Mouse (Mus musculus): ENCODE data around the gene Csad. TPM values are rescaled to one million over a fixed set of nuclear protein-coding genes. Genes with fewer than 3 reads are reported as not detected.

Gene Csad
- polyA plus RNA-seq, 1 experiment from 2014 or later, result 32.1 TPM

DNA sequence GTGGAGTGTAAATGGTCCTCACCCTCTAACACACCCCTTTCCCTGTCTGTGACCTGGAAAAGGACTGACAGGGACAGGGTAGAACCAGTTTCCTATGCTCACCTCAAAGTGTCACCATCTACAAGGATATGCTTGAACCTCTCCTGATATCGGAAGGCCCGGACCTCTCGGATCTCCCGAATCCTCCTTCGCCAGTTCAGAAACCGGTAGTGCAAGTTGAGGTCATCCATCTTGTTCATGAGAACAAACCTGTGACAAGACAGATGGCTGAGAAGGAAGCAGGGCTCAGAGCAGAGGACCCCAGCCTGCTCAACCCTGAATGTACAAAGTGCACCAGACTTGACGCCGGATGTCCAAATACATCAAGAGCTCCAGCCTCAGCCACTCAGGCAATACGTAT, 71.2 kb downstream of the Csad start:
- ATAC-seq (ENCODE audit: low FRiP score, low TSS enrichment) (no peak), DNase-seq (ENCODE audit: low spot score) (no peak)
- Histone ChIP-seq H3K9ac (ENCODE audit: low read length) (no peak overlapping the region), H3K36me3 (ENCODE audit: control insufficient read depth, insufficient read depth, low read length) (peaks cover 23% of the 10 kb centered on the region), H3K4me3 (ENCODE audit: low read depth, low read length) (no peak overlapping the region), H3K9me3 (ENCODE audit: control insufficient read depth, low read length) (no peaks in the 10 kb centered on the region), H3K4me1 (replicated peaks; ENCODE audit: control insufficient read depth, insufficient read depth) (no peaks in the 10 kb centered on the region), H3K27me3 (ENCODE audit: control insufficient read depth, insufficient read depth, low read length) (no peaks in the 10 kb centered on the region), H3K27ac (replicated peaks) (no peak overlapping the region), H3K4me2 (replicated peaks; ENCODE audit: low read depth) (no peak overlapping the region)
- no peak for TF ChIP-seq EP300 (optimal IDR thresholded peaks at IDR 0.05)
- TF ChIP-seq CTCF (IDR thresholded peaks at IDR 0.05; ENCODE audit: low read depth), result no peak
- WGBS, result 64% methylated on average over 9 of the region's 9 CpGs

Other genes starting within 250 kb of the Csad start
- 1,902 and 1,960 TPM in 2 replicates for gene Krt8, start 200.2 kb downstream of the Csad start, polyA plus RNA-seq (2015; fragmentation: Nextera tagmentation; extraction: Ambion mirVana)
- 715 and 753 TPM in 2 replicates for gene Krt18, start 176.5 kb downstream of the Csad start, polyA plus RNA-seq (2015; fragmentation: Nextera tagmentation; extraction: Ambion mirVana)
- gene Eif4b, start 131.0 kb downstream of the Csad start, polyA plus RNA-seq (2015; fragmentation: Nextera tagmentation; extraction: Ambion mirVana), result 46.5 and 48.4 TPM in 2 replicates
- gene Tns2, start 104.3 kb downstream of the Csad start, polyA plus RNA-seq (2015; fragmentation: Nextera tagmentation; extraction: Ambion mirVana), result 11.9 and 15.5 TPM in 2 replicates
- 28.5 and 29.0 TPM in 2 replicates for gene Spryd3, start 68.5 kb downstream of the Csad start, polyA plus RNA-seq (2015; fragmentation: Nextera tagmentation; extraction: Ambion mirVana)
- 30.6 and 39.5 TPM in 2 replicates for gene Igfbp6, start 60.4 kb downstream of the Csad start, polyA plus RNA-seq (2015; fragmentation: Nextera tagmentation; extraction: Ambion mirVana)
- gene Soat2, start 54.2 kb downstream of the Csad start, polyA plus RNA-seq (2015; fragmentation: Nextera tagmentation; extraction: Ambion mirVana), result 5.9 and 6.0 TPM in 2 replicates
- 19.9 and 20.2 TPM in 2 replicates for gene Zfp740, start 1.5 kb downstream of the Csad start, polyA plus RNA-seq (2015; fragmentation: Nextera tagmentation; extraction: Ambion mirVana)
- 1.2 TPM in 2 replicates for gene Itgb7, start 27.2 kb upstream of the Csad start, polyA plus RNA-seq (2015; fragmentation: Nextera tagmentation; extraction: Ambion mirVana)
- gene Rarg, start 52.8 kb upstream of the Csad start, polyA plus RNA-seq (2015; fragmentation: Nextera tagmentation; extraction: Ambion mirVana), result 27.2 and 34.6 TPM in 2 replicates
- gene Gm9918, start 65.8 kb upstream of the Csad start, polyA plus RNA-seq (2015; fragmentation: Nextera tagmentation; extraction: Ambion mirVana), result 0.10 and 0.12 TPM in 2 replicates
- 81.6 and 83.6 TPM in 2 replicates for gene Mfsd5, start 74.7 kb upstream of the Csad start, polyA plus RNA-seq (2015; fragmentation: Nextera tagmentation; extraction: Ambion mirVana)
- gene Espl1, start 91.5 kb upstream of the Csad start, polyA plus RNA-seq (2015; fragmentation: Nextera tagmentation; extraction: Ambion mirVana), result 2.2 and 4.0 TPM in 2 replicates
- 321 and 336 TPM in 2 replicates for gene Pfdn5, start 121.4 kb upstream of the Csad start, polyA plus RNA-seq (2015; fragmentation: Nextera tagmentation; extraction: Ambion mirVana)
- 39.7 and 44.8 TPM in 2 replicates for gene Myg1, start 127.0 kb upstream of the Csad start, polyA plus RNA-seq (2015; fragmentation: Nextera tagmentation; extraction: Ambion mirVana)
- gene Aaas, start 146.0 kb upstream of the Csad start, polyA plus RNA-seq (2015; fragmentation: Nextera tagmentation; extraction: Ambion mirVana), result 21.1 and 21.7 TPM in 2 replicates
- gene Sp7, start 162.5 kb upstream of the Csad start, polyA plus RNA-seq (2015; fragmentation: Nextera tagmentation; extraction: Ambion mirVana), result 0.40 and 0.41 TPM in 2 replicates
- gene Sp1, start 201.4 kb upstream of the Csad start, polyA plus RNA-seq (2015; fragmentation: Nextera tagmentation; extraction: Ambion mirVana), result 4.4 and 4.7 TPM in 2 replicates
- gene Amhr2, start 240.6 kb upstream of the Csad start, polyA plus RNA-seq (2015; fragmentation: Nextera tagmentation; extraction: Ambion mirVana), result 0.42 and 0.80 TPM in 2 replicates

All from stomach, postnatal 0 days (tissue).